Mouse (Mus musculus) naive thymus-derived CD4-positive, alpha-beta T cell, adult 2 months (primary cell): ENCODE results near the gene Il1r2.

Experiments
- DNase-seq: peaks from one replicate; pipeline ENCODE4 v3.0.0-alpha.2; 2011; ENCODE audit warnings: low read depth

Gene Il1r2

DNA sequence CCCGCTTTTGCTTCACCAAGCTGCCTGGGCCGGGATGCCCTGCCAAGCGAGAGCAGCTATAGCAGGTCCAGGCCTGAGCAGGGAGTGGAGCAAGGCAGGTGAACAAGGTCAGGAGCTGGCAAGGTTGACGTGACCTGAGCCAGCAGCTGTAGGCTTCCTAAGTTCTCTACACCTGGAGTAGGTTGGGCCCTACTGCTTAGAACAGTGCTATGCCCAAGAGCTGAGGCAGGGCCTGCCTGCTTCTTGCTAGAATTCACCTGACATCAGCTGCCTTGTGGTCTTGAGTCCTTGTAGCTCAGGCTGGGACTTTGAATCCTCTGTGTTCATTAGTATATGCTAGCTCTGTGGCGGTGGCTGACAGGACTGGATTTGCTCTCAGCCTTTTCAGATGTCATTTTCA lies at the start of gene Il1r2:
Gene Il1r2, plus strand, starts transcription at position 301 of the 400 bp plus-strand sequence.
- no peak for DNase-seq

DNA sequence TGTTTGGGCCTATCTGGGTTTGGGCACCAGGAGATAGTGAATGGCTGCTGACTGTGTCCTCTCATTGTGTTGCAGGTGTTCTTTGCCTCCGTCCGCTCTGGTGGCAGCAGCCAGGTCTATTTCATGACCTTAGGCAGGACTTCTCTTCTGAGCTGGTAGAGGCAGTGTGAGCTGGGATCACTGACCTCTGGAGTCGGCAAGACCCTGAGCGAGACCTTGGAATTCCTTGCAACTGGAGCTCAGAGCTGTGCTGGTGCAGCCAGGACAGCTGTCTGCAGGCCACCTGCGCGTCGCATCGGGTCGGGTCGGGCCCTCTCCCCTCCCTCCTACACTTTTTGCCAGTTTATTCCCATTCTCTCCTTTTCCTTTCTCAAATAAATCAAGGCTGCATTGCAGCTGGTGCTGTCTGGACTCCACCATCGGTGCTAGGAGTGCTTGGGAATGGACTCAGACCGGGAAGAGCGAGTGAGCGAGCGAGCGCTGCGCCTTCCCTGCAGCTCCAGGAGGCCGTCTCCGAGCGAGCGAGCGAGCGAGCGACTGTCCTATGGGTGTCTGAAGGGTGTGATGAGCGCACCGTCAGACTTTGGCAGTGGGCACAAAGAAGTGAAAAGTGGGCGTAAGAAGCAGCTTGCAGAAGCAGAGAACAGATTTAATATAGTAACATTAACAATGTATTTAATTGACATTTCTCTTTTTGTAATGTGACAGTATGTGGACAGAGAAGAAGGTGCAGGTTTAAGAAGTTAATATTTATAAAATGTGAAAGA lies 49.1 kb upstream of the Il1r2 start:
- DNase-seq, result no peak

DNA sequence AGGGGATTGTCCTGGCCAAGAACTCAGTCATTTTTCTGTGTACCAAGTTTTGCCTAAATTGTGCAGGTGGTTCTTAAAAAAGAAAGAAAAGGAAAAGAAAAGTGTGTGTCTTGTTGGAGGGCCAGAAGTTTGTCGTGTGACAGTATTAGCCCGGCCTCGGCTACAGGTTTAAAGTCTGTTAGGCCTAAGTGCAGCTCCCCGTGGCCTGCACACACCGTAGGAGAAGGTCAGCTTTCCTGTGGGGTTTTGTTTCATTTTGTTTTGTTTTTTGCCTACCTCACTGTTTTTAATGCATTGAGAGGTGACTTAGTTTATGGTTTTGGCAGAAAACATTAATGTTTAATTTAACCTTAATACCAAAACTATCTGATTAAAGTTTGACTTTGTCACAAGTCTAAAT lies 48.5 kb upstream of the Il1r2 start:
- DNase-seq, result no peak

DNA sequence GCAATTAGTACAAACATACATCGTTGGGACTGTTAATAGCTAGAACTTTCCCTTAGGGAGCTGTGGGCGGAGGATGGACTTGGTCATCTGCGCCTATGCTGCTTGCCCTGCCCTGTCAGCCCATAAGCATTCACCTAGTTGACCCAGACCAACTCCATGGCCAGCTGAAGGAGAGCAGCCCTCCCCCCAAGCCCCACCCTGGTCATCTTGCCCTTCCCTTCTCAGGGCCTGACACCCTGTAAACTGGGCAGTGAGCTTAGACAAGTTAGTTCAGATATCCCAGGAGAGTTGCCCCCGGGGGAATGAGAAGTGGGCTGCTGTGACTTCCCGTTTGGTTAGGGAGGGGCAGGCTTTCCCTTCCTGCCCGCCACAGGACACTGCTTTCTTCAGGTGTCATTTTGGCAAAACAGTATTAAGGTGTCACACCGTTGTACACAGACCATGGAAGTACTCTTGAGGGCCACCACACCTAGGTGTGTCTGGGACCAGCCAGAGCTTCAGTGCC lies 46.7 kb upstream of the Il1r2 start:
- DNase-seq, result no peak

DNA sequence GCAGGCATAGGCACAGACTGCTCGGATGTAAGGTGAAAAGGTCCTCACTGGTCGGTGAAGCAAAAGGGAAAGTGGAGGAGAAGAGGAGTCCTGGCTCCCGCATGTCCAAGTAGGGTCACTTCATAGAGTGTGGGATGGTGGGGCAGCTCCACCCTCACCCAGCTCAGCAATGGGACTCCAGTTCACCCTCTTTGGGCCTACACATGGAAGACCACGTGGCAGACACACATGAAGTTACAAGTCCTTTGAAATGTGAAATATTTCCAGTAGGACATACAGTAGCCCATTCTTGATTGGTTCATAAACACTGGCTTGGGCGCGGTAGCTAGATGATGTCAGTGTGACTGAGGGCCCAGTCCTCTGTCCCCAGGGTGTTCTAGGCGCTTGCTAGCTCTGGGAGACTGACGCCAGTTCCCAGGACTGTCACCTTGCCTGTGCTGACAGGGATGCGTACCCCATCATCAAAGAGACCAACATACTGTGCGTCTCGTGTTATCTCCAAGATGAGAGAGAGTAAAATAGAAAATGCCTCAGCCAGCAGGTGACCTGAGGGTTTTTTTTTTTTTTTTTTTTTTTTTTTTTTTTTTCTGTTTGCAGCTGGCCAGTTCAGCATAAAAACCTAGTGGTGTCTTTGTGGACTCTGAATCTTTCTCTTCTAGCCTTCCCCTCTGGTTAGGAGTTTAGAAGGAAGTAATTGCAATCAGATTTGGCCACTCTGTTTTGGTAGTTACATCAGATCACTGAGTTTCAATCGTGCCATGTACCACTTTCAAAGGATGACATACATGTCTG lies 45.5 kb upstream of the Il1r2 start:
- no peak for DNase-seq

DNA sequence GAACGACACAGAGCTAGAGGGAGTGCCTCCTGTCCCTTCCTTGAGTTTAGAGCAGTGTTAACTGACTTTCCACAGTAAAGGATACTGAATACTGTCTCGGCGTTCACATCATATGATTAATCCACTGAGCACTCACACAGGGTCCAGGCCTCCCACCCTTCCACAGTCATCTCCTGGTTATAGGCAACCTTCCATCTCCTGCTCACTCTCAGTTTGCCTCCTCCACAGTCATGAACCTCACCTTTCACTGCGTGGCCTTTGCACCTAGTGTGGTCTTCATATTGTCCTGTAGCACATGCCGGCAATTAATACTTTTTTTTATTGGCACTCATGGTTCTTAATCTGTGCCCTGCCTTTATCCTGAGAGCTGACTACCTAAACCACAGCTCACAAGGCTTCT lies 44.3 kb upstream of the Il1r2 start:
- no peak for DNase-seq

DNA sequence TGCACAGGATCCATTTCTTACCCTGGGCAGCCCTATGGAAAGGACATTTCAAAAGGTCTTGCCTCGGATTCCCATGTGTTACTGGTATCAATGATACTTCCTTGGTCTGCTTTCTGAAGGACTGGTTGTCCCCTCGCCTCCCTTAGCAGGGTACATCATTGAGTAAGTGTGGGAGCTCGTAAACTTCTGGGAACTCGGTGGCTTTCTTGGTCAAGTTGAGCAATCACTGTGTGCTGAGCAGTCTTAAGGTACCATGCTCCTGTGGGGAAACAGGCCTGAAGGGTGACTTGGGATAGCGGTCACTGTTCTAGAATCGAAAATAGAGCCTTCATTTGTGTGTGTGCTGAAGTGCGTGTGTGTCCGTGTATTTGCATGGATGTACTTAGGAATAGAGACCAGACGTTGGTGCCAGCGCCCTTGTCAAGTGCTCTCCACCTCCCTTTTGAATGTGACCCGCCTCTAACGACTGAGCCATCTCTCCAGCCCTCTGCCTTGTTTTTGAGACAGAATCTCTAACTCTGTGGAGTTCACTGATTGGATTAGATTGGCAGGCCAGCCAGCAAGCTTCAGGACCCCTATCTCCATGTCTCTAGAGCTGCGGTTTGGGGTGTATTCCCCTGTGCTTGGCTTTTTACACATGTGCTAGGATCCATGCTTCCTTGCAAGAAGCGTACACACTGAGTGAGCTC lies 43.4 kb upstream of the Il1r2 start:
- no peak for DNase-seq

DNA sequence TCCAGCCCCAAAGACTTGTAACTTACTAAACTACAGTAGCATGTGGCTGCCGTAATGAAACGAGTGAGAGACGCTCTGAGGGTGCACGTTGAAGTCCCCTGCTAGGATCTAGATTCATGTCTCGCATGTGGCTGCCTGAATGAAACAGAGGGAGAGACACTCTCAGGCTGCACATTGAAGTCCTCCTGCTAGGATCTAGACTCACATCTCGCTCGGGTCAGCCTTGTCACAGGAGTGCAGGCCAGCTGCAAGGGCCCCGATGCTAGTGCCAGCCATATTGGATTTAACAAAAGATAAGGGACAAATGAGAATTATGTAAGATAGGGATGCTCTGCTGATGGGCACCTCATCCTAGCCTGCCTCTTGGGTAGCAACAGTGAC lies 42.9 kb upstream of the Il1r2 start:
- no peak for DNase-seq

DNA sequence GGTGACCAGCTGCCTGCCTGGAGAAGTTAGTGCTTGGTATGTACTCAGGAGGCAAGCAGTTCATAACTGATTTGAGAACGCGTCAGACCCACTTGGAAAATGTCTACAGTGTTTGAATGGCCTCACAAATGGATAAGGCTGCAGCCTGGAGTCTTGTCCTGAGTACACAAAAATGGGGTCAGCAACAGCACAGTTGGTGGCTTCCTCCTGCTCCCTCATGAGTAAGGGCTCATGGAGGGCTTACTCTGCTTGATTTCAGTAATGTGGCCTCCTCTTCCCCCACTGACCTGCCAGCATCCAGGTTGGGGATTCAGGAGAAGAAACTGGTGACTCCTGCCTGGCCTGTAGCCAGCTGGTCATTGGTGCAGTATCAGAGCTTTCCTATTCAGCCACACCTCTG lies 42.3 kb upstream of the Il1r2 start:
- DNase-seq, result no peak

DNA sequence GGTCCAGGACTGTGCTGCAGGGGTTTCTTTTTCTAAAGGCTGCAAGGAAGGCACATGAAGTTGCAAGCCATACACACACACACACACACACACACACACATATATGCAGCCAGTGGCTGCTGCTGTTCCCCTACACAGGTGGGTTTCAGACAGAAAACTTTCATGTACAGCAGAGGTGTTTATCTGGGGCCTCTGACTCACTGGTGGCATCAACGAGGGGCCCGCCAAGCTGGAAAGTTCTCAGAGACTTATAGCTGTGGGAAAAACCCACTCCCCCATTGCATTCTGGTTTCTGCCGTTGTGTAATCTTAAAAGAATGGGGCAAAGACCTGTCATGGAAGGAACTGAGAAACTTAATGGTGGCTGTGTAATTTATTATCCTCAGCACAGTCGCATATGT lies 40.6 kb upstream of the Il1r2 start:
- no peak for DNase-seq

DNA sequence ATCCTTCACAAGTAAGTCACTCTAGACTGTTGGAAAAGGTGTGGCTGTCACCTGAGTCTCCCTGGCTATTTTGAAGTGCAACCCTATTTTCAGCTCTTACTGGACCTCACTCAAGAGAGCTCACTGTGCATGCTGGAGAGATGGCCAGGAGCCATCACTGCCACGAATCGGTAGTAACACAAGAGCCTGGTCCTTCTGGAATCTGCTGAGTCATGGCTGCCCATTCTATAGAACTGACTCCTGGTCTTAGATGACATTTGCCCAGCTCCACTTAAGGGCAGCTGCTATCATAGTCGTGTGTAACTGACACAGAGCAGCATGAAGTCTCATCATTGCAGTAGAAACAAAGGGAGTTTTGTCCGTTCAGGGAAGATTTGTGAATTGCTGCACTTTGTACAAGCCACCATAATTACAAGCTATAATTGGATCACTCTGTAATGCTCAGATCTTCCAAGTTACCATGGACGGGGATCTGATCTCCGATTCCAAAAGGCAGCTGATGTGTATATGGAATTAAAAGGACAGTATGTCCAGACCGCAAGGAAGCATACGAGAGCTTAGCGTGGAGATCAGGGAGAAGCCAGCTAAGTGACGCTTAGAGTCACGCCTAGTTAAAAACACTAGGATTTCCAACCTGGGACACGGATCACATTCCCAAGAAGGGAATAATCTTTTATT lies 40.0 kb upstream of the Il1r2 start:
- DNase-seq, result no peak

DNA sequence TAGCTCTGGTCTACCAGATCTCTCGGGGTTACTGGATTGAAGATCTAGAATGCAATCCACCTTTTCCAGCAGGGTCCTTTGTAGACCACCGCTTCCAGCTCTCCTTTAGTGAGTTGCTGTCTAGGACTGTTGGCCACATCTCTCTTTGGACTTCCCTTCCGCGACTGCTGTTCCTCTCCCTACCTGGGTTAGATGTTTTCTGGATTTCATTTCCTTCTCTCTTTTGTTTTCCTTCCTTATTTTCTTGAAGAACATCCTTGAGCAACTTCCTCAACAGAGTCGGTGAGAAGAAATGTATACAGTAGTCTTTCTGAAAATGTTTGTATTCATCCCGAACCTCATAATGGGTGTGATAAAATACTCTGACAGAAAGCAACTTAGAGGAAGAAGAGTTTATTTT lies 36.0 kb upstream of the Il1r2 start:
- DNase-seq, result no peak

DNA sequence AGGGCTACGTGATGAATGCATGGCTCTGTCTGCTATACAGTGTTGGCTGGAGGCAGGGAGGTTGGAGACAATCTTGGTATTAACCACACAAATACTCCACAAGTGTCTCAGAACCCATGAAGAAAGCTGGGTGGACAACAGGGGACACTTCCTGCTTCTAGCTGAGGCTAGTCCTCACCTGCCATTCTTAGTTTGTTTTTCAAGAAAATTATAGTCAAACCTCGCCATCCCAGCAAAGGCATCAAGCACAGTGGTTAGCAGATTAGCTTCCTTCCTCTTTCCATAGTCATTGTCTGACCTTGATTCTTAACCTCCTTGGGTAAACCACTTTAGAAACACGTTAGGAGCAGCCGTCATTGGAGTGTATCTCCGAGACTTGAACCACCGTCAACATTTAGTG lies 28.2 kb upstream of the Il1r2 start:
- DNase-seq, result no peak

DNA sequence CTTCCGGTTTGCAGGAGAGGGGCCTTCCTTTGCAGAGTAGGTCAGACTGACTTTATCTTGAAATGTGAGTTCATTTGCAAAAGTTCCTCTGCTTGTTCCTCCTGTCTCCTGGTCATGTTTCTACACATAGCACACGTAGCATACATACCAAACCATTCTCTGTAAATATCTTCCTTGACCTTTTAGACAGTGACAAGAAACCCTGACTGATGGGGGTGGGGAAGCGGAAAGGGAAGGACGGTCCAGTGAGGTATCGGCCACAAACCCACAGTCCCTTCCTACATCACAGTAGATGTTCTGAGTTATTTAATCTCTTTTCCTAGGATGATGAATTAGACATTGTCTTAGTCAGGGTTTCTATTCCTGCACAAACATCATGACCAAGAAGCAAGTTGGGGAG lies 27.3 kb upstream of the Il1r2 start:
- DNase-seq, result no peak

DNA sequence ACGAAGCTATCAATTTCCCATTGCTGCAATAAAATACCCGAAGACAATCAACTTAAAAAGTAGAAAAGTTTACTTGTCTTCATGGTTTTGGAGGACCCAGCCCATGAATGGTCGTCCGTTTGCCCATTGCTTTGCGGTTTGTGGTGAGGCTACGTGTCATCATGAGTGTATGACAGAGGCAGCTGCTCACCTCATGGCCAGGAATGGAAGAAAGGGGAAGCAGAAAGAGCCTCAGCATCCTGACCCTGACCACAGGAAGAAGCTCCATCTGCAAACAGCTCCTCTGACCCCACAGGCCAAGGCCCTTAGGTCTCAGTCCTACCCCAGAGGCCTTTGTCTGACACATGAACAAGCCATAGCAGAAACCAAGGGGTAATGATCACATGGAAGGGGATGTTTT lies 22.7 kb upstream of the Il1r2 start:
- no peak for DNase-seq

DNA sequence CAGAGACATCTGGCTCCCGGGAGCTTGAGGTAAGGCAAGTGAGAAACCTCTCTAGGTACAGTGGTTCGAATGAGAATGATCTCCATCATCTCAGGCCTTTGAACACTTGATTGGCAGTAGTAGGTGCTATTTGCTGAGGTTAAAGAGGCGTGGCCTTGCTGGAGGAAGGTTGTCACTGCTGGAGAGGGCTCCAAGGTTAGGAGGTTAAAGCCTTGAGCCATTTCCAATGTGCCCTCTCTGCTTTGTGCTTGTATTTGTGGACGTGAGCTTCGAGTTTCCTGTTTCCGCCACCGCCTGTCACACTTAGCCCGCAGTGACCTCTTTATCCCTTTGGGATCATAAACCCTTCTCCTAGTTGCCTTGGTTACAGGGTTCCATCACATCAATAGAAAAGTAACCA lies 21.7 kb upstream of the Il1r2 start:
- no peak for DNase-seq

DNA sequence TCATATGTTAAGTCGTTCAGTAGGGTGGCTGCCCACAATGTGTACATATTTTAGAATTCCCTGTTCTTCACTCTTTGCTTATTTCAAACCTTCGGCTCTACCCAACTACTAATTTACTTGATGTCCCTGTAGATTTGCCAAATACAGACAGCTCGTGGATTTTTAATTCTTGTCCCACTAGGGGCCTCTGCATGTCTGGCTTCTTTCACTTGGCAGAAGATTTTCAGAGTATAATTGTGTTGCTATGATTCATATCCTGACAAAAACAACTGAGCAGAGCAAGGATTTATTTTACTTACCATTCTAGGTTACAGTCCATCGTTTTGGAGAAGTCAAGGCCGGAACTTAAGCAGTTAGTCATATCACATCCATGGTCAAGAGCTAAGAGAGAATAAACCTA lies 20.8 kb upstream of the Il1r2 start:
- no peak for DNase-seq

DNA sequence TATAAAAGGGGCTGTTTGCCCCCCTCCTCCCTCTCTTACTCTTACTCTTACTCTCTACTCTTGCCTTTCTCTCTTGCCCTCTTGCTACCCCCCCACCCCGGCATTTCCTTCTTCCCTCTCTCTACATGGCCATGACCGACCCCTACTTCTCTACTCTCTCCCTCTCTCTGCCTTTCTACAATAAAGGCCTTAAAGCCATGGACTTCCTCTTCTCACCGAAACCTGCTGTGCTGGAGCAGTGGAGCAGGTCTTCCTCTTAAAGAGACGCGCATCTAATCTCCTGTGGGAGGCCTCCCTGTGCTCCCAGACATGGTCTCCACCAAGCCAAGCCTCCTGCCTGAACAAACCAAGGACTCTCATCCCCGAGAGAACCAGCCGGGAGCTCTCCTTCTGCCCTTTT lies 18.8 kb upstream of the Il1r2 start:
- DNase-seq, result no peak

DNA sequence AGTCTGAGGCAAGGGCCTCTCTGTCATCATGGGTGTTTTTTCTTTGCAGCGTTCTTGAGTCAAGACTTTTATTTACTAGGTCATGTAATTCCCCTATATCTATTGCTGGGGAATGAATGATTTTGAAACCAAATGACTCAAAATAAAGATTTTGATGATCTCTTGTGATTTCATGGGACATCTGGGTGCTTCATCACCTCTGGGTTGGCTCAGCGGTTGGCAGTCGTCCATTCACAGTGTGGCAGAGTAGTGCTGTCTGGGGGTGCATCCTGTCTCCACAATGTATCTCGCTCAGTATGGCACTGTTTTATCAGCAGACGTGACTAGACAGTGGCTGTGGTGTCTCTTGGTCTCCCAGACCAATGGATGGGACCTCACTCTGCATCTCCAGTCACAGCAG lies 17.9 kb upstream of the Il1r2 start:
- DNase-seq, result no peak

DNA sequence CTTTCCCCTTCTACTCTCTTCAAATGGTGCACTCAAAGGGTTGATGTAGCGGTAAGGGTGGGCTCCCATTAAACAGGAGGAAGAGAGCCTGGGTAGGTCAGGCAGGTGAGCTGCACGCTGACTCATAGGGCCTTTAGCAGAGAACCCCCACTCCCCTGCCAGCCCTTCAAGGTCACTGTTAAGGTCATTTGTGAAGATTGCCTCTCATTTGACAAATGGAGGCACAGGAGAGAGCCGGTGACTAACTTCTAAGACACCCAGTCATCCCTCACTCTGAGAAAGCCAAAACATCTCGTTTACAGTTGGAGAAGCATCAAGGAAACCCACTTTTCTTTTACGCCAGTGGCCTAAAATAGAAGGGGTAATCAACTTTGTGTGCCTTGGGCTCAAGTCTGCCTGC lies 16.5 kb upstream of the Il1r2 start:
- no peak for DNase-seq

DNA sequence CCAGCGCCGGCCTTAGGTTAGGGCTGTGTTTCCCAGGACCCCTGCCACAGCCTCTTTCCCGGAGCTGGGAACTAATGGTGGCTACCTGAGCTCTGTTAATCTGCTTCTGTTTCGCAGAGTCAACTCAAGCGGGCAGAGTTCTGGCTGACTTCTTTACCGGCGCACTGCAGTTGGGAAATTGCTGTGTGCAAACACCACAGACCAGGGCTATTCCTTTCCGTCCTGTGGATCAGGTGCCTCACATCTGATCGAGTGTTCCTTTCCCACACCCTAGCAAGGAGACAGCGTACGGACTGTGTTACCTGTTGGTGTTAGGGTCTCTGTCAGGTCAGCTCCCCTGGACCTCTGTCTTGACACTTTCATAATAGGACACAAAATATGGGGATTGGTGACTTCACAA lies 15.9 kb upstream of the Il1r2 start:
- DNase-seq, result no peak

DNA sequence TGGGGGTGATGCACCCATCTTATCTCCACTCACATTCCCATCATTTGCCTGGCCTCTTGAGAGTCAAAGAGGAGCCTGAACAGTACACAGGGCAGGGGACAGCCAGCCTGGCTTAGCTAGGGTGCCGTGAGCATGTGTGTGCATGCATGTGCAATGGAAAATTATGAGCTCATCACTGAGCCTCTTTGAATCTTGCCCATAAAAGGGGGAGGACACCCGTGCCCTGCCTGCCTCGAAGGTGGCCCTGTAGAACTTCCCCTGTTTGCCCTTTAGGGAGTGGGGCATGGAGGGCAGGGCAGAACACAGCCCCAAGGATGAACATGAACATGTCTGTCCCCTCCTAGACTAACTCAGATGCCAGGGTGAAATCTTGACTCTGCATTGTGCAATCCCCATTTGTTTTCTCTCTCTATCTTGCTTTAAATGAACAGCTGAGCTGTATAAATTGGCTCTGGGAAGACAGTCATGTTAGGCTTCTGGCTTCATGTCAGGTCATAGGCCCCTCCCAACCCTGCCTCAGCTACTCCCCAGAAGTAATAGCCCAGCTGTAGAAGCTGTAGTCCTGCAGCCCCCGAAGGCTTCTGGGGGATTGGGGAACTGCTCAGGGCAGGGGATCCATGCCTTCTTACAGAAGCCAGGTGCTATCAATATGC lies 14.6 kb upstream of the Il1r2 start:
- DNase-seq, result peak; percentile 8
